In genomic region chr5:13433303-13433702, GRCm38 (mm10) we compare ENCODE assay signal across 20 mouse cellular contexts.
DNase-seq lines count a peak whose midpoint lies in the region; ATAC-seq and TF ChIP-seq lines count a peak whose summit lies in the region.
"Had no signal": no experiment of that assay in that cellular context is flagged by ENCODE, and none has a peak within 500 bp of the region (broad histone marks: within the 10 kb centered on the region; RNA-seq: fewer than 3 reads in every experiment).

No protein-coding gene starts in this region.

- no peak for TF ChIP-seq CTCF in heart, postnatal 0 days (IDR thresholded peaks at IDR 0.05; ENCODE audit: low read depth)
- no peak for TF ChIP-seq CTCF in intestine, postnatal 0 days (IDR thresholded peaks at IDR 0.05; ENCODE audit: low read depth)

- no peak overlapping the region for H3K4me2 ChIP-seq in embryonic facial prominence, embryonic 14.5 days (ENCODE audit: low read depth, low read length)
- H3K4me2 ChIP-seq in heart, postnatal 0 days (ENCODE audit: low read depth, low read length): no peak overlapping the region
- H3K4me2 ChIP-seq in midbrain, embryonic 11.5 days: no peak overlapping the region
- H3K4me2 ChIP-seq in neural tube, embryonic 15.5 days: no peak overlapping the region
- no peak overlapping the region for H3K4me2 ChIP-seq in intestine, postnatal 0 days (replicated peaks; ENCODE audit: low read depth)
- H3K4me2 ChIP-seq: hindbrain, embryonic 13.5 days; liver, embryonic 12.5 days; midbrain, embryonic 15.5 days had no signal

- H3K9ac ChIP-seq in embryonic facial prominence, embryonic 14.5 days (ENCODE audit: low read depth, low read length): no peak overlapping the region
- no peak overlapping the region for H3K9ac ChIP-seq in heart, postnatal 0 days (replicated peaks; ENCODE audit: low read depth, low read length)
- no peak overlapping the region for H3K9ac ChIP-seq in midbrain, embryonic 11.5 days (ENCODE audit: low read length)
- no peak overlapping the region for H3K9ac ChIP-seq in neural tube, embryonic 15.5 days (replicated peaks)
- H3K9ac ChIP-seq in intestine, postnatal 0 days (ENCODE audit: low read depth, low read length): no peak overlapping the region
- H3K9ac ChIP-seq: hindbrain, embryonic 13.5 days; liver, embryonic 12.5 days; midbrain, embryonic 15.5 days had no signal

- ATAC-seq in embryonic facial prominence, embryonic 14.5 days (ENCODE audit: low read depth): peak; percentile 78; the same call in 1 of the 2 replicates
- no peak for ATAC-seq in heart, postnatal 0 days (ENCODE audit: insufficient read depth, low read depth)
- no peak for ATAC-seq in midbrain, embryonic 11.5 days (ENCODE audit: low FRiP score)
- ATAC-seq in neural tube, embryonic 15.5 days (ENCODE audit: low FRiP score): no peak
- no peak for ATAC-seq in intestine, postnatal 0 days
- ATAC-seq: CD4-positive, CD25-positive, alpha-beta regulatory T cell, adult 4 months; forebrain, embryonic 16.5 days; inflammation-experienced regulatory T-cells, adult 6 months; liver, embryonic 12.5 days; midbrain, embryonic 15.5 days had no signal

- H3K4me1 ChIP-seq in embryonic facial prominence, embryonic 14.5 days (ENCODE audit: control insufficient read depth, insufficient read depth, low read length): no peaks in the 10 kb centered on the region
- H3K4me1 ChIP-seq in embryonic facial prominence, embryonic 10.5 days: no peaks in the 10 kb centered on the region
- H3K4me1 ChIP-seq in heart, postnatal 0 days (ENCODE audit: control insufficient read depth, insufficient read depth): no peaks in the 10 kb centered on the region
- no peaks in the 10 kb centered on the region for H3K4me1 ChIP-seq in midbrain, embryonic 11.5 days (ENCODE audit: control insufficient read depth, insufficient read depth, low read length)
- no peaks in the 10 kb centered on the region for H3K4me1 ChIP-seq in midbrain, embryonic 10.5 days
- no peaks in the 10 kb centered on the region for H3K4me1 ChIP-seq in neural tube, embryonic 15.5 days
- no peaks in the 10 kb centered on the region for H3K4me1 ChIP-seq in intestine, postnatal 0 days (replicated peaks; ENCODE audit: control insufficient read depth, insufficient read depth, low read length)
- H3K4me1 ChIP-seq: hindbrain, embryonic 13.5 days; liver, embryonic 12.5 days; midbrain, embryonic 15.5 days had no signal

- DNase-seq in embryonic facial prominence, embryonic 14.5 days (ENCODE audit: low spot score): peak; percentile 85
- DNase-seq in embryonic facial prominence, embryonic 10.5 days (ENCODE audit: low spot score): no peak
- peak; percentile 33 for DNase-seq in heart, postnatal 0 days (ENCODE audit: low spot score)
- DNase-seq in heart, postnatal 10 days: no peak
- DNase-seq in midbrain, embryonic 11.5 days (ENCODE audit: low spot score, missing footprints): peak; percentile 64
- no peak for DNase-seq in midbrain, embryonic 10.5 days (ENCODE audit: low spot score)
- DNase-seq: cerebellum, adult 2 months; cerebellum, postnatal 36 days; kidney, adult 9 months; lung, adult 2 months; right cerebral cortex, postnatal 4 days; thymus, postnatal 14 days had no signal

- WGBS in embryonic facial prominence, embryonic 14.5 days: 46% methylated on average over 2 of the region's 2 CpGs
- 69% methylated on average over 2 of the region's 2 CpGs for WGBS in embryonic facial prominence, embryonic 10.5 days
- 53% methylated on average over 2 of the region's 2 CpGs for WGBS in heart, postnatal 0 days
- WGBS in midbrain, embryonic 11.5 days: 81% methylated on average over 2 of the region's 2 CpGs
- 80% methylated on average over 2 of the region's 2 CpGs for WGBS in midbrain, embryonic 10.5 days
- 70% methylated on average over 2 of the region's 2 CpGs for WGBS in neural tube, embryonic 15.5 days
- 72% methylated on average over 2 of the region's 2 CpGs for WGBS in intestine, postnatal 0 days

- no peaks in the 10 kb centered on the region for H3K36me3 ChIP-seq in embryonic facial prominence, embryonic 14.5 days (ENCODE audit: control insufficient read depth, insufficient read depth, low read length)
- no peaks in the 10 kb centered on the region for H3K36me3 ChIP-seq in embryonic facial prominence, embryonic 10.5 days (replicated peaks)
- no peaks in the 10 kb centered on the region for H3K36me3 ChIP-seq in heart, postnatal 0 days (replicated peaks; ENCODE audit: control insufficient read depth, insufficient read depth, low read length)
- H3K36me3 ChIP-seq in midbrain, embryonic 11.5 days (ENCODE audit: control insufficient read depth, insufficient read depth, low read length): no peaks in the 10 kb centered on the region
- H3K36me3 ChIP-seq in midbrain, embryonic 10.5 days: no peaks in the 10 kb centered on the region
- no peaks in the 10 kb centered on the region for H3K36me3 ChIP-seq in neural tube, embryonic 15.5 days
- no peaks in the 10 kb centered on the region for H3K36me3 ChIP-seq in intestine, postnatal 0 days (ENCODE audit: control insufficient read depth, insufficient read depth)
- H3K36me3 ChIP-seq: hindbrain, embryonic 13.5 days; liver, embryonic 12.5 days; midbrain, embryonic 15.5 days had no signal

- H3K27me3 ChIP-seq in embryonic facial prominence, embryonic 14.5 days (replicated peaks; ENCODE audit: control insufficient read depth, insufficient read depth, low read length): no peaks in the 10 kb centered on the region
- no peaks in the 10 kb centered on the region for H3K27me3 ChIP-seq in embryonic facial prominence, embryonic 10.5 days (replicated peaks; ENCODE audit: low read depth, poor library complexity, severe bottlenecking)
- no peaks in the 10 kb centered on the region for H3K27me3 ChIP-seq in heart, postnatal 0 days (ENCODE audit: control insufficient read depth, insufficient read depth, low read length)
- H3K27me3 ChIP-seq in midbrain, embryonic 11.5 days (ENCODE audit: control insufficient read depth, insufficient read depth, low read length): no peaks in the 10 kb centered on the region
- H3K27me3 ChIP-seq in midbrain, embryonic 10.5 days (ENCODE audit: low read depth, poor library complexity, severe bottlenecking): no peaks in the 10 kb centered on the region
- no peaks in the 10 kb centered on the region for H3K27me3 ChIP-seq in neural tube, embryonic 15.5 days (replicated peaks)
- H3K27me3 ChIP-seq in intestine, postnatal 0 days (replicated peaks; ENCODE audit: control insufficient read depth, insufficient read depth, low read length): no peaks in the 10 kb centered on the region
- H3K27me3 ChIP-seq: hindbrain, embryonic 13.5 days; liver, embryonic 12.5 days; midbrain, embryonic 15.5 days had no signal

- H3K4me3 ChIP-seq in embryonic facial prominence, embryonic 14.5 days (ENCODE audit: low read depth, low read length): no peak overlapping the region
- H3K4me3 ChIP-seq in embryonic facial prominence, embryonic 10.5 days: no peak overlapping the region
- no peak overlapping the region for H3K4me3 ChIP-seq in heart, postnatal 0 days (ENCODE audit: low read depth, low read length)
- H3K4me3 ChIP-seq in midbrain, embryonic 11.5 days (ENCODE audit: low read depth, low read length): no peak overlapping the region
- H3K4me3 ChIP-seq in midbrain, embryonic 10.5 days: no peak overlapping the region
- H3K4me3 ChIP-seq in neural tube, embryonic 15.5 days (replicated peaks): no peak overlapping the region
- H3K4me3 ChIP-seq in intestine, postnatal 0 days (ENCODE audit: low read depth, low read length): no peak overlapping the region
- H3K4me3 ChIP-seq: hindbrain, embryonic 13.5 days; liver, embryonic 12.5 days; midbrain, embryonic 15.5 days had no signal

- H3K9me3 ChIP-seq in embryonic facial prominence, embryonic 14.5 days (ENCODE audit: control insufficient read depth, low read length): no peaks in the 10 kb centered on the region
- no peaks in the 10 kb centered on the region for H3K9me3 ChIP-seq in embryonic facial prominence, embryonic 10.5 days
- no peaks in the 10 kb centered on the region for H3K9me3 ChIP-seq in heart, postnatal 0 days (replicated peaks; ENCODE audit: control insufficient read depth, low read length)
- H3K9me3 ChIP-seq in midbrain, embryonic 11.5 days (ENCODE audit: control insufficient read depth, low read length): no peaks in the 10 kb centered on the region
- no peaks in the 10 kb centered on the region for H3K9me3 ChIP-seq in midbrain, embryonic 10.5 days (replicated peaks)
- H3K9me3 ChIP-seq in neural tube, embryonic 15.5 days (replicated peaks): no peaks in the 10 kb centered on the region
- no peaks in the 10 kb centered on the region for H3K9me3 ChIP-seq in intestine, postnatal 0 days (ENCODE audit: control insufficient read depth)
- H3K9me3 ChIP-seq: hindbrain, embryonic 13.5 days; liver, embryonic 12.5 days; midbrain, embryonic 15.5 days had no signal

- no peak overlapping the region for H3K27ac ChIP-seq in embryonic facial prominence, embryonic 14.5 days (replicated peaks; ENCODE audit: low read depth, low read length)
- no peak overlapping the region for H3K27ac ChIP-seq in embryonic facial prominence, embryonic 10.5 days (replicated peaks)
- no peak overlapping the region for H3K27ac ChIP-seq in heart, postnatal 0 days (ENCODE audit: low read depth)
- H3K27ac ChIP-seq in midbrain, embryonic 11.5 days (ENCODE audit: low read depth, low read length): no peak overlapping the region
- no peak overlapping the region for H3K27ac ChIP-seq in midbrain, embryonic 10.5 days (replicated peaks)
- H3K27ac ChIP-seq in neural tube, embryonic 15.5 days (replicated peaks): no peak overlapping the region
- H3K27ac ChIP-seq in intestine, postnatal 0 days (ENCODE audit: low read depth, low read length): no peak overlapping the region
- H3K27ac ChIP-seq: hindbrain, embryonic 13.5 days; liver, embryonic 12.5 days; midbrain, embryonic 15.5 days had no signal

- intact Hi-C loops in heart, postnatal 10 days (cut with DNase I): loop anchor here (5.0 kb wide), 1 partner anchor 39 kb away; no protein-coding TSS in a partner anchor

- no peak for TF ChIP-seq EP300 in heart, postnatal 0 days (IDR thresholded peaks at IDR 0.05; ENCODE audit: low read depth)

Comparison
In these comparisons a context has a peak if more than half of its experiments do, and no peak if none do; other contexts are left out.
1. DNase-seq: peak in embryonic facial prominence, embryonic 14.5 days (single experiment), heart, postnatal 0 days (single experiment) and midbrain, embryonic 11.5 days (single experiment); none in embryonic facial prominence, embryonic 10.5 days (single experiment), heart, postnatal 10 days (0 of 2) and midbrain, embryonic 10.5 days (single experiment).